Mouse (Mus musculus) telencephalon, adult 2 months (tissue): ENCODE measurements at regions not wholly inside any gene's neighbourhood (a gene's known extent, or its start where the extent isn't known, plus 50 kb on each side); places are given as distances from the start of the nearest gene placed in this dataset.

Source experiments
- DNase-seq: peaks from one replicate; pipeline ENCODE4 v3.0.0-alpha.2; 2011; ENCODE audit warnings: low read depth, low spot score

GRCm38 (mm10) chr10:43634371-43635080 is 56.4 kb downstream of the Cd24a start:
- no peak for DNase-seq

GRCm38 (mm10) chr10:43641169-43641945 is 63.3 kb downstream of the Cd24a start:
- no peak for DNase-seq

- DNase-seq = no peak
Measured at GRCm38 (mm10) chr10:43646326-43646725, 68.2 kb downstream of the Cd24a start.

- DNase-seq = no peak
Measured at GRCm38 (mm10) chr10:43646965-43647364, 68.9 kb downstream of the Cd24a start.

- DNase-seq = no peak
Measured at GRCm38 (mm10) chr10:43648186-43648585, 70.1 kb downstream of the Cd24a start.

- no peak for DNase-seq
Measured at GRCm38 (mm10) chr10:43648815-43649447, 70.8 kb downstream of the Cd24a start.

- no peak for DNase-seq
Measured at GRCm38 (mm10) chr10:43650449-43650848, 72.4 kb downstream of the Cd24a start.

- DNase-seq = no peak
Measured at GRCm38 (mm10) chr10:43651505-43651904, 73.4 kb downstream of the Cd24a start.

- DNase-seq = no peak
Measured at GRCm38 (mm10) chr10:43651915-43652314, 73.8 kb downstream of the Cd24a start.

GRCm38 (mm10) chr10:43655082-43655671 is 77.1 kb downstream of the Cd24a start:
- DNase-seq = no peak

- DNase-seq = no peak
Measured at GRCm38 (mm10) chr10:43655680-43656079, 77.6 kb downstream of the Cd24a start.

GRCm38 (mm10) chr10:43656207-43656606 is 78.1 kb downstream of the Cd24a start:
- no peak for DNase-seq

GRCm38 (mm10) chr10:43657501-43658225 is 79.6 kb downstream of the Cd24a start:
- DNase-seq = no peak

GRCm38 (mm10) chr10:43658226-43658593 is 80.1 kb downstream of the Cd24a start:
- no peak for DNase-seq

- no peak for DNase-seq
Measured at GRCm38 (mm10) chr10:43664844-43665243, 86.8 kb downstream of the Cd24a start.

- no peak for DNase-seq
Measured at GRCm38 (mm10) chr10:43666262-43667085, 88.4 kb downstream of the Cd24a start.

- no peak for DNase-seq
Measured at GRCm38 (mm10) chr10:43667086-43667690, 89.1 kb downstream of the Cd24a start.

- DNase-seq = no peak
Measured at GRCm38 (mm10) chr10:43667732-43668247, 89.7 kb downstream of the Cd24a start.

GRCm38 (mm10) chr10:43669471-43669870 is 91.4 kb downstream of the Cd24a start:
- DNase-seq = no peak

GRCm38 (mm10) chr10:43670745-43671144 is 92.7 kb downstream of the Cd24a start:
- no peak for DNase-seq
